Mouse (Mus musculus) heart, postnatal 25 days (tissue): ENCODE data around the gene Fmn2. TPM values are rescaled to one million over a fixed set of nuclear protein-coding genes. Genes with fewer than 3 reads are reported as not detected.

Source experiments
- DNase-seq: peaks from one replicate; pipeline ENCODE4 v3.0.0; 2022; ENCODE audit warnings: low spot score
- intact Hi-C: fragments of 180-260 bp; cut with DNase I; formaldehyde crosslinking; loops from one replicate; pipeline ENCODE4 v1.15.1; 2025
- total RNA-seq, 2 experiments: library from RNA; stranded (reverse); gene quantifications; 2 replicates each; pipeline ENCODE4 v1.2.3; 2021

Gene Fmn2
- under 1 TPM; 0.25 to 0.31 TPM for total RNA-seq

DNA sequence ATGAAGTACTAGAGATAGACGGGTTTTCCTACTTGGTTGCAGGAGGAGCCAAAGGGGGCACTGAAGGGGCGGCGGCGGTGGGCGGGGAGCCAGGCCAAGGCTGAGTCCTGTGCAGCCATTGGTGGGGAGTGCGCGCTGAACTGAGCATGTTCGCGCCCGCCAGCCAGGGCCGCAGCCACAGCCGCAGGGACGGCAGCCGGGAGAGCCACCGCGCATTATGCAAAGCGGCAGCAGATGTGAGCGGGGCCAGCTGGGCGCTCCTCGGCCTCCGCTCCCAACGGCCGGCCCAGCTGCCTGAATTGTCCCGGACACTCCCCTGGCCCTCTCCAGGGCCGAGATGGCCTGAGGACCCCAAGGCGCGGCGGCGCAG, at the start of gene Fmn2:
TSS of gene Fmn2 (plus strand) at position 165 of the 370 bp plus-strand sequence.
- intact Hi-C loops: no loop called here

DNA sequence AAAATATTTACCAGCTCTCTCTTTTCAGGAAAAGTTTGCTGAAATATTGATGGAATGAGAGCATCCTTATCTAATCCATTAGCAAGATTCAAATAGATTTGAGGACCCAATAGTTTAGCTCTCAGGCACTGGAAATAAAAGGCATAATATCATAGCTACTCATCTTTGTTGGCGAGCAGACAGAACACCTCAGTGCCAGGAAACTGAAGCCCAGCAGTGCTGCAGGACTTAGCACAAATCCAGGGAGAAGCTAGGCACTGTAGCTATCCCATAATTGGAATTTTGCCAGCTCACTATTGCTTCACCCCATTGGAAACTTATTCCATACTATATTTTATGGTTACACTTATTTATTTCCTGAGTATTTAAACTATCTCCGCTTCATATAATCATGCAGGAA, 46.5 kb upstream of the Fmn2 start:
- intact Hi-C loops: no loop called here

More for the DNA sequence above, at the start of gene Fmn2:
- peak; percentile 5 for DNase-seq

DNA sequence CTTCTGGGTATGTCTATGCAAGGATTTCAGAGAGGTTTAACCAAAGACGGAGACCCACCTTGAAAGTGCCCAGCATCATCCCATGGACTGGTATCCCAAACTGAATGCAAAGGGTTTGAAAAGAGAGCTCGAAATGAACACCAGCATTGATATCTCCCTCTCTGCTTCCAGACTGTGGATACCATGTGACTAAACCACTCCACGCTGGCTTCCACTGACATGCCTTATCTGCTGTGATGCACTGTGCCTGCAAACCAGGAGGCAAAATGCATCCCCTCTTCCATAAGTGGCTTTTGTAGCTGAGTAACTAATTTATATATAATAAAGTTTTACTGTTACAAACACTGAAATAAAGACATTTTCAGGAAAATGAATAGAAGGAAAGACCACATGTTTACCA, 36.2 kb upstream of the Fmn2 start:
- no peak for DNase-seq
- intact Hi-C loops: loop anchor here (5.0 to 10.0 kb wide), 3 partner anchors 241 to 1008 kb away; no protein-coding TSS in a partner anchor

More for the DNA sequence above, 46.5 kb upstream of the Fmn2 start:
- DNase-seq: no peak

DNA sequence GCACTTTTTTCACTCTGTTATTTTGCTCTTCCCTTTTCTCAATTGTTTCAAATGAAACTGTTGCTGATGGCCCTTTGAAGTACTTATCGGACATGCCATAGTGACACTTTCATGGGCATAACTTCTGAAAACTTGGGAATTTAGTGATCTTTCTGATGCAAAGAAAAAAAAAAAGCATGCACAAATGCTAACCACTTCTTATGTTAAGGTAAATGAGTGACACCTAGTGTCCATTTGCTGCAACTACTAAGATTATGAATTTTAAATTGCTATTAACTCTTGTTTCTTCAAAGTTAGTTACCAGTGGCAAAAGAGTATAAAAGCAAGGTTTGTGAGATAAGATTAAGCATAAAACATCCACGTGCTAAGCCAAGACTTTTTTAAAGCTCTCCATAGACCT, 35.4 kb upstream of the Fmn2 start:
- intact Hi-C loops: loop anchor here (5.0 to 10.0 kb wide), 3 partner anchors 241 to 1009 kb away; no protein-coding TSS in a partner anchor

DNA sequence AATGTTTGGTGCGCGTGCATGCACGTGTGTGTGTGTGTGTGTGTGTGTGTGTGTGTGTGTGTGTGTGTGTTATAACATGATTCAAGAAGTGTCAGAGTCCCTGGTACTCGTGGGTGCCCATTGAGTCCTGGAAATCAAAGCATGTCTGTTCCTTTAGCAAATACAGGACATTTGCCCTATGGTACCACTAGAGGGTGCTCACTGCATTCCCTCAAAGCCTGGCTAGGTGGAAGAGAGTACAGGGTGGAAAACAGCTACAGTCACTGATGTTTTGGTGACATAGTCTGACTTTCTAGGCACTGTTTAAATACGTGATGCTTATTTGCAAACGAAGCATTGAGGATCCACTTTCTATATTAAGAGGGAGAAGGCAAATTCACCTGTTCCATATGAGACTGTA, 31.9 kb upstream of the Fmn2 start:
- DNase-seq: no peak
- intact Hi-C loops: loop anchor here (1.0 to 10.0 kb wide), 4 partner anchors 84 to 1012 kb away; no protein-coding TSS in a partner anchor

More for the DNA sequence above, 35.4 kb upstream of the Fmn2 start:
- no peak for DNase-seq

DNA sequence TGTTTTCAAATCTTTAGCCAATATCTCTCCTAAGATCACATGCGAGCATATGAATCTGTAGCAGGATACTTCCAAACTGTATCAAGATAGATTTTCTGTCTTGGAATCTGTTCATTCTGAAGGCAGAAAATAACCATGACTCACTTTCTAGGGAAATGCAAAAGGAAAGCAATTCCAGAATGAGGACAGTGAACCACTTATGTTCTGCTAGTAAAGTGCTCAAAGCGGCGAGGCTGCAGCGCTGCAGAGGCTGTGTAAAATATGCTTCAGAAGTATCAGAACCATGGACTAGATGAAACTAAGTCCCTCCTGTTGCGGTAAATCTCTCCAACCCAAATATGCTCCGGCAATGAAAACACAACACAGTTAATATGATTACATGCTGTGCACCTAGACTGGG, 19.1 kb upstream of the Fmn2 start:
- no peak for DNase-seq
- intact Hi-C loops: no loop called here

DNA sequence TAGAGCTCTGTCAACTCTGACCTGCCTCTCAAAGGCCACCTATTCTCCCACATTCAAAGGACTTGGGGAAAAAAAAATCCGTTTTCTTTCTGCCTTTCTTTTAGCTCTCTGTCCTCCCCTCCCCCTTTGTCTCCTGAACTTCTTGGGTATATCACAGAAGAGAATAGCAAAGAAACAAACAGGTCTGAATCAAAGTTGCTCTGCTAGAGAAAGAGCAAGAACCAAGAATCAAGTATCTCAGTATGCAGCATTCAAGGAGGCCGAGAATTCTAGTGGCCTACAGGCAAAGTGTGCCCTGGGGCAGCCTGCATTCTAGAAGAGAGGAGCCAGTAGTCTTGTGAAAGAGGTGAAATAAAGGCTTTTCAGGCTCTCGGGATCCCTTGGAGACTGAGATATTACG, 1.6 kb upstream of the Fmn2 start:
- intact Hi-C loops: no loop called here
- DNase-seq: no peak

DNA sequence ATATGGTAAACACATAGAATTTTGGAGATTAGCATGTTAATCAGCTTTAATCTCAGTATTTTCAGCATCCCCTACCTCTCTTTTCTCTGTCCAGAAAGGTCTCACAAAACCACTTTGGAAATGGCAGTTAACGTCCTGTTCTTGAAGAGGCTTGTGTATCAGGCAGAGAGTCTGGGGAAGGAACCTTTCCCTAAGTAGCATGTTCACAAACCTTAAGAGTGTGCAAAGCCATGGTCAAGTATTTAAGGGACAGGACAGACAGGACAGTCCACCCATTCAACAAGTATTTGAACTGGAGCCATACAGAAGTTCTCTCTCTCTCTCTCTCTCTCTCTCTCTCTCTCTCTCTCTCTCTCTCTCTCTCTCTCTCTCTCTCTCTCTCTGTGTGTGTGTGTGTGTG, 614 bp upstream of the Fmn2 start:
- no peak for DNase-seq
- intact Hi-C loops: no loop called here

DNA sequence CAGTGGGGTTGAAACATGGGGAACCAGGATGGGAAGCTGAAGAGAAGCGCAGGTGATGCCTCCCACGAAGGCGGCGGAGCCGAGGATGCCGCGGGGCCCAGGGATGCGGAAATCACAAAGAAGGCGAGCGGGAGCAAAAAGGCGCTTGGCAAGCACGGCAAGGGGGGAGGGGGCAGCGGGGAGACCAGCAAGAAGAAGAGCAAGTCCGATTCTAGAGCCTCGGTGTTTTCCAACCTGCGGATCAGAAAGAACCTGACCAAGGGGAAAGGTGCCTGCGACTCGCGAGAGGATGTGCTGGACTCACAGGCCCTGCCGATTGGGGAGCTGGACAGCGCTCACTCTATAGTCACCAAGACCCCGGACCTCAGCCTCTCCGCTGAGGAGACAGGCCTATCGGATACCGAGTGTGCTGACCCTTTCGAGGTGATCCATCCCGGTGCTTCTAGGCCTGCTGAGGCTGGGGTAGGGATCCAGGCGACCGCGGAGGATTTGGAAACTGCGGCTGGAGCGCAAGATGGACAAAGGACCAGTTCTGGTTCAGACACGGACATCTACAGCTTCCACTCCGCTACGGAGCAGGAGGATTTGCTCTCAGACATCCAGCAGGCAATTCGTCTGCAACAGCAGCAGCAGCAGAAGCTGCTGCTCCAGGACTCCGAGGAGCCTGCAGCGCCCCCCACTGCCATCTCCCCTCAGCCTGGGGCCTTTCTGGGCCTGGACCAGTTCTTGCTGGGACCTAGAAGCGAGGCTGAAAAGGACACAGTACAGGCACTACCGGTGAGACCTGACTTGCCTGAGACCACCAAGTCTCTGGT, 613 bp downstream of the Fmn2 start:
- intact Hi-C loops: no loop called here
- no peak for DNase-seq

DNA sequence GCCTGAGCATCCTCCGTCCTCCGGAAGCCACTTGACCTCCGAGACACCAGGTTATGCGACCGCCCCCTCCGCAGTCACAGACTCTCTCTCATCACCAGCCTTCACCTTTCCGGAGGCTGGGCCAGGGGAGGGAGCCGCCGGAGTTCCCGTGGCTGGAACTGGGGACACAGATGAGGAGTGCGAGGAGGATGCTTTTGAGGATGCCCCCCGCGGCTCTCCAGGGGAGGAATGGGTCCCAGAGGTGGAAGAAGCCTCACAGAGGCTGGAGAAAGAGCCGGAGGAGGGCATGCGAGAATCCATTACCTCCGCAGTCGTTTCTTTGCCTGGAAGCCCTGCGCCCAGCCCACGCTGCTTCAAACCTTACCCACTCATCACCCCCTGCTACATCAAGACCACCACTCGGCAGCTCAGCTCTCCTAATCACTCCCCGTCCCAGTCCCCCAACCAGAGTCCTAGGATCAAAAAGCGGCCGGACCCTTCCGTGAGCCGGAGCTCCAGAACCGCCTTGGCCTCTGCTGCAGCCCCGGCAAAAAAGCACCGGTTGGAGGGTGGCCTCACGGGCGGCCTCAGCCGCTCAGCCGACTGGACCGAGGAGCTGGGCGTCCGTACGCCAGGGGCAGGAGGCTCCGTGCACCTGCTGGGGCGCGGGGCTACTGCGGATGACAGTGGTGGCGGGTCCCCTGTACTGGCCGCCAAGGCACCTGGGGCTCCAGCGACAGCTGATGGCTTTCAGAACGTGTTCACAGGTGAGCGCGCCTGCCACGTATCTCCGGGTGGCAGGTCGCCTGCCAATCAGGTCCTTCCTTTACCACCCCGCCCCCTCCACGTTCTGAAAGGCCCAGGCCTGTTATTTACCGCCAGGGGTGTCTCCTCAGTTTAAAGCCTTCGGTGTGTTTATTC, 1.5 kb downstream of the Fmn2 start:
- intact Hi-C loops: no loop called here

DNA sequence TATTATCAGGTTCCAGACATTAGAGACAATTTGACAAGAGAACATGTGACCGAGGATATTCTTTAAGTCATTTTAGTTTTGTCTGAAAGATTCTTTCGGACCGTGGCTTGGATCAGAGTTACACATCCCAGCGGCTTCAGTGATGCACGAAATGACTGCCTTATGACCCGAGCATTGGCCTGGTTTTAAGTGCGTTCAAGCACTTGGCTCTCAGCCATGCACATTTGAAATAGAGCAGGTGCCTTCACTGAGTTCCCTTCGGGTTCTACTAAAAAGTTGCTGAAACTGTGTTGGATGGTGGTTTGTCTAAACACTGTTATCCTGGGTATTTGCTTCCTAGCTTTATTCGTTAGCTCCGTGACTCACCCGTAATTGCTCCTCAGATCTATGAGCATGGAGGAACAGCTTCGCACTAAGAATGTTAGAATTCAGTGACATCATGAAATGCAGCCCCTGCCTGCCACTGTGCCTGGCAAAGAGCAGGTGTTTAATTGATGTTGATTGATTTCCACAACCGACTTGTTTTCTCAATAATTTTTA, 7.0 kb downstream of the Fmn2 start:
- intact Hi-C loops: no loop called here
- DNase-seq: no peak

More for the DNA sequence above, 1.5 kb downstream of the Fmn2 start:
- no peak for DNase-seq

DNA sequence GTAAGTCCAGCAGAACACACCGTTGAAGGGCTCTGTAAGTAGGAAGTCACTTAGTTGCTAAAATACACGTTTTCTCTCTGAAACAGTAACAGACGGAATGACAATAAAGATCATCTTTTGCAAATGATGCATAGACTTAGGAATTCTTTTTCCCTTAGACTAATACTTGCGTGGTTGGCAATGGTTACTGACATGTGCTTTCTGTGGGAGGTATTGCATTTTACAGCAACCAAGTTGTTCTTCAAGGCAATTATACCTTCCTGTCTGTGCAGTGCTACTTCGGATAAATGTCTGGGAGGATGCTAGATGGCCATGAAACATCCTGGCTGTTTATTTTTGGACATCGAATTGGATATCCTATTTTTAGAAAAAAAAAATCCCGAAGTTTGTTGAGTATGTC, 11.8 kb downstream of the Fmn2 start:
- intact Hi-C loops: no loop called here
- DNase-seq: no peak

DNA sequence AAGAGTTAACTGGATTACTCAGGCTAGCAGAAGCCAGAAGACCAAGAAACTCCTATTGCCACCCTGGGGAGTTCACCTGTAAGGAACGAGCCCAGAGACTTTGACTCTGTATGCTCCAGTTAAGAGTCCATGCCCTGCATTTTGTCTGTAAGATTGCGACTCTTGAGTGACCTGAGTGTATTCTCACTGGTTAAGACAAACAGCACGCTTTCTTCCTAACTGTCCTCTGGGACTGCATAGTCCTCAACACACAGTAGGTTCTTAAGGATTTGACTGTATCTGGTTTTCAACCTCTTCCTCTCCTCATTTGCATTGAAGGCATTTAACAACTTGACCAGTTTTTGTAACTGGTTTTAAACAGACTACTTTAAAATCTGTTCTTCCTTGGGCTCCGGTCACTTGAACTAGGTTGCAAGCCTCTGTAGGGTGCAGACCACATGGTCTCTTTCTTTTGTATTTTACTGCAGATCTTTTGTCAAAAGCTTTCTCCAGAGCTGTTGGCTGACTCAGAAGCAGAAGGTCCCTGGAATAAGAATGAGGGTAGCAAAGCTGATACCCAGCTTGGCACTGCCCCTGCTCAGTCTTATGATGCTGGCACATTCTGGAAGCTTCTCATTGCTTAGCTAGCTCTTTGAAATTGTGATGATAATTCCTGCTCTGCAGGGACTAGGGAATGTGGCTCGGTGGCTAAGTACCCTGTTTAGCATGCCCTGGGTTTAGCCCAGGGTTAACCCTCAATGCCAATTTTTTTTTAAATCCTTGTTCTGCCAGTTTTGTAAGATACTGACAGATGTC, 20.5 kb downstream of the Fmn2 start:
- intact Hi-C loops: no loop called here
- no peak for DNase-seq

DNA sequence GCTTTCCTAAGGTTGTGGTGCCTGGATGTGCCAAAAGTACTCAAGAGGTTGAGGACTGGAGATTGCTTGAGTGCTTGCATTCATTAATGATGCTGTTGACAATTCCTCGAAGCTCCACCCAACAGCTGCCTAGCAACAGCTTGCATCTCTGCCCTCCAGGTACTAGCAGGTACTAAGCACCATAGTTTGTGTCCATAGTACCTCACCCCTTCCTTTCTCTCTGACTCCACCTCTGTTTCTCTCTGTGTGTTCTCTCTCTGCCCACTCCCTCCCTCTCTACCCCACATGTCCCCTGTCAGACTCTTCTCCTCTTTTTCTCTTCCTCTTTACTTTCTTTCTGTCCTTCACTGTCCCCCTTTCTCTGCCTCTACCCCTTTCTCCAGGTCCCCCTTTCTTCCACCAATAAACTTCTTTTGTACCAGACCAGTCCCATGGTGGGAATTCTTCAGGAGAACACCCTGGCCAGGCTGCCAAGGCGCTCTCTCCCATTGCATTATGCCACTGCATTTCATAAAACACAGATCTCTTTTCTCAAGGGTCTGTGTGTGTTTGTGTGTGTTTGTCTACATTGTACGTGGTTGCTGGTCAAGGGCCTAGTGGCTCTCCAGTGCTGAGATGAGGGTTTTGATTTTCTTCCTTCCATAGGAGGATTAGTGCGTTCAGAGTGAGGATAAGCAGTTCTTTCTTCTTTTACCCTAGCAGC, 21.3 kb downstream of the Fmn2 start:
- intact Hi-C loops: no loop called here
- DNase-seq: no peak

DNA sequence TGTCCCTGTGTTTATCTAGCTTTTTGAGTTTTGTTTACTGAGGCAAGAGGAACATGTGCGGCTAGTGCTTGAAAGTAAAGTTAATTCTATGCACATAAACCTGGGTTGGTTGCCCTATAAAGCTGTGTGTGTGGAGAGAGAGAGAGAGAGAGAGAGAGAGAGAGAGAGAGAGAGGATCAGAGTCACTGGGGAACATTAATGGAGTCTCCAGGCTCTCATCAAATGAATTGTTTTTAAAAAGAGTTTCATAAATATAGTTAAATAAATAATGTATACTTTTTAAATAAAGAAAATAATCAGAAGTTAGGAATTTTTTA, 21.8 kb downstream of the Fmn2 start:
- intact Hi-C loops: no loop called here

DNA sequence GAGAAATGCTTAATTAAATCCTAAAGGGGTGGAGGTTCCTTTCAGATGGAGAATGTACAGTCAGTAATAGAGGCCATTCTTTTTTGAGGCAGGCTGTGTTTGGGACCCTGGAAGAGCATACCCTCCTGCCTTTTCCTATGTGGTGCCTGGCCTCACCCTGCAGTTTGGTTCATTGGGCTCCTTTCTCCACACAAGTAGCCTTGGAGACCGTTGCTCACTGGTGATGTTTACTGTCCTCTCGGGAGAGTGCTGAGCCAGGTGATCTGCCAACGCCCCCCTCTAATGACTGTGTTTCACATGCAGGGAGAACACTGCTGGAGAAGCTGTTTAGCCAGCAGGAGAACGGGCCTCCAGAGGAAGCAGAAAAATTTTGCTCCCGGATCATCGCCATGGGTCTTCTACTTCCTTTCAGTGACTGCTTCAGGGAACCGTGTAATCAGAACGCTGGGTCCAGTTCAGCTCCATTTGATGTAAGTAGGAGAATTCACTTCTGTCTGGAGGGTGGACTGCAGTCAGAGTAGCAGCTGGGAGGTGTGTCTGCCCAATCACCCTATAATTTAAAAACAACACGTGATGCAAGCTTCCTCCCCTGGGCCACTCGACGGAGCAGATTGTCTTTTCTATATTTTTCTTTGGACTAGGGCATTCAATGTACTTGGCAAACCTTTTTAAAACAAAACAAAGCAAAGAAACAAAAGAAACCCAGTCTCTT, 35.3 kb downstream of the Fmn2 start:
- no peak for DNase-seq
- intact Hi-C loops: no loop called here

More for the DNA sequence above, 21.8 kb downstream of the Fmn2 start:
- DNase-seq: no peak

DNA sequence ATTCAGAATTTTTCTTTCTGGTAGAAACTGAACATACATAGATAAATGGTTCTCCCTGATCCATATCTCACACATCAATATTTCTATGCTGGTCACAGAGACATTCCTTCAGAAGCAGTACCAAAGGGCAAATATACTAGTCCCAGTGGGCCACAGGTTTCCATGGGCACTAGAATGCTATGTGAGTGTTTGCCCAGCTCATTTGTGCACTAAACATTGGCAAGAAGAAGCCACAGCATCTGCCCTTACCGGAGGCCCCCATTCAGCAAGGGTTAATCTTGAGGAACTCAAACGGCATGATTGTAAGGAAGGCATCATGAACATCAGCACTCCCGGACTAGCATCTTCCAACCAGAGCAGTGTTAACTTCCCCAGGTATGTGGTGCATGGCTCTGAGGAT, 35.9 kb downstream of the Fmn2 start:
- no peak for DNase-seq
- intact Hi-C loops: no loop called here

DNA sequence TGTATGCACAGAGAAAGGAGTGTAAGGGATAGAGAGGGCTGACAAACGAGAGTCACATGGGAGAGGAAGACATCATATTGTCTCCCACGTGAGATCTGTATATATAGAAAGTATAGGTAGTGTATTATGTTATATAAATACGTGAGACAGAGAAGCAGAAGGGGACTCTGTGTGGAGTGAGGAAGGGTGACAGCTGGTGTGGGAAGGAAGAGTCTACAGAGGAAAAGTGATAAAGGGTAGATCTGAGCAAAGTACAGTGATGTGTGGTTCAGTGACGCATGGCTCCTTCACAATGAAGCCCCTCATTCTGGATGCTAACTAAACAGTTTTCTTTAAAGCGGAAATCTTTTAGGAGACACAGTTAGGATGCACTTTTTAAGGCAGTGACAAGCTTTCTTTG, 46.7 kb downstream of the Fmn2 start:
- DNase-seq: no peak
- intact Hi-C loops: no loop called here
